Mouse (Mus musculus) limb, embryonic 11.5 days (tissue): ENCODE measurements around the gene Pomt2. TPM values are rescaled to one million over a fixed set of nuclear protein-coding genes. Genes with fewer than 3 reads are reported as not detected.
"Not testable (repeated sequence)": the region's sequence is repeated elsewhere in the genome, so short reads cannot be mapped to it uniquely, and the experiment has no call there.

Source experiments
- ATAC-seq: fragments of 200-750 bp; cut with Nextera tagmentation; 2 replicates; pipeline ENCODE4 v1.8.0; 2017; ENCODE audit warnings: low read depth; ENCODE audit not compliant: insufficient number of reproducible peaks, low FRiP score, low TSS enrichment
- DNase-seq: peaks from one replicate; pipeline ENCODE4 v3.0.0-alpha.2; 2015; ENCODE audit warnings: low spot score
- H3K27ac ChIP-seq: fragments of 300-500 bp; sonication (generic); replicated peaks from 2 replicates; pipeline ENCODE4 v1.5.1; 2014; ENCODE audit warnings: low read depth, mild to moderate bottlenecking, low read length
- H3K27me3 ChIP-seq: fragments of 300-500 bp; sonication (generic); 2 replicates; pipeline ENCODE4 v1.6.1; 2014; ENCODE audit warnings: mild to moderate bottlenecking, low read length, mixed read lengths; ENCODE audit not compliant: control insufficient read depth, insufficient read depth
- H3K36me3 ChIP-seq: fragments of 300-500 bp; sonication (generic); 2 replicates; pipeline ENCODE4 v1.6.1; 2014; ENCODE audit warnings: mild to moderate bottlenecking, low read length, moderate library complexity, mixed read lengths; ENCODE audit not compliant: control insufficient read depth, insufficient read depth
- H3K4me1 ChIP-seq: fragments of 300-500 bp; sonication (generic); 2 replicates; pipeline ENCODE4 v1.6.1; 2014; ENCODE audit warnings: low read length, mixed read lengths; ENCODE audit not compliant: control insufficient read depth, insufficient read depth
- H3K4me2 ChIP-seq: fragments of 300-500 bp; sonication (generic); 2 replicates; pipeline ENCODE4 v1.6.1; 2014; ENCODE audit warnings: low read depth, mild to moderate bottlenecking, moderate library complexity; ENCODE audit not compliant: severe bottlenecking
- H3K4me3 ChIP-seq: fragments of 300-500 bp; sonication (generic); 2 replicates; pipeline ENCODE4 v1.5.1; 2014; ENCODE audit warnings: low read depth, low read length
- H3K9ac ChIP-seq: fragments of 300-500 bp; sonication (generic); 2 replicates; pipeline ENCODE4 v1.6.1; 2014; ENCODE audit warnings: mild to moderate bottlenecking, low read length
- H3K9me3 ChIP-seq: fragments of 300-500 bp; sonication (generic); 2 replicates; pipeline ENCODE4 v1.6.1; 2016; ENCODE audit warnings: low read length; ENCODE audit not compliant: control insufficient read depth
- WGBS: fragments of 180-500 bp; shearing (Covaris S2); extraction: QIAGEN DNeasy Blood & Tissue Kit; methylation state at CpG from one replicate; pipeline ENCODE4 v1.1.7; 2014; 5-methylcytosine and 5-hydroxymethylcytosine counted together
- polyA plus RNA-seq: library from polyadenylated mRNA; unstranded; fragments of >200 nt; fragmentation: Nextera tagmentation; extraction: Ambion mirVana; gene quantifications from 2 replicates; pipeline ENCODE4 v1.2.1, GENCODE M21; 2014

Gene Pomt2
- polyA plus RNA-seq, 1 experiment from 2014 or later: 16.7 TPM

DNA sequence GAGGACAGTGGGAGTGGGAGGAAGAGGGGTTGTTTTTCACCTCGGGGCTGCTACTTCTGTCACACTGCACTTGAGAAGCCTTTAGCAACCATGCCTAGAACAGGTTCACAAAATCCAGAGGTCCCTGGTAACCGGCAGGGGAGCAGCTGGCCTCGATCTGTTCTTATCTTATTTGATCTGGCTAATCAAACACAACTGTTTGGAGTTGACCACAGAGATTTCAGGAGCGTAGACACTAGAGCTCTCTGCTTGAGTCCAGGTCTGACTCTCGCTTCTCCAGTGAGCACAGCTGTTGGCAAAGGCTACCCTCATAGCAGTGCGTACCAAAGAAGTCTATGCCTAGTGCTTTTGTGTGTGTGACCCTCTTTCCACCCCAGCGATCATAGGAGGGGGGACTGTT, 10.3 kb upstream of the Pomt2 start:
- Histone ChIP-seq H3K27me3 (no peaks in the 10 kb centered on the region), H3K4me3 (no peak overlapping the region), H3K27ac (no peak overlapping the region), H3K36me3 (0 out of 2 replicates have a peak, but pooled peaks cover 2% of the 10 kb centered on the region), H3K4me1 (no peaks in the 10 kb centered on the region), H3K9ac (no peak overlapping the region), H3K9me3 (no peaks in the 10 kb centered on the region), H3K4me2 (no peak overlapping the region)
- DNase-seq (no peak), ATAC-seq (no peak)
- WGBS: 79% methylated on average over 7 of the region's 7 CpGs

GRCm38 (mm10) chr12:87157361-87157760, 9.6 kb upstream of the Pomt2 start:
- ATAC-seq (no peak), DNase-seq (no peak)
- Histone ChIP-seq H3K4me3 (no peak overlapping the region), H3K9me3 (no peaks in the 10 kb centered on the region), H3K27me3 (no peaks in the 10 kb centered on the region), H3K9ac (no peak overlapping the region), H3K27ac (no peak overlapping the region), H3K36me3 (0 out of 2 replicates have a peak, but pooled peaks cover 2% of the 10 kb centered on the region), H3K4me2 (no peak overlapping the region), H3K4me1 (no peaks in the 10 kb centered on the region)
- 65% methylated on average over 4 of the region's 4 CpGs for WGBS

DNA sequence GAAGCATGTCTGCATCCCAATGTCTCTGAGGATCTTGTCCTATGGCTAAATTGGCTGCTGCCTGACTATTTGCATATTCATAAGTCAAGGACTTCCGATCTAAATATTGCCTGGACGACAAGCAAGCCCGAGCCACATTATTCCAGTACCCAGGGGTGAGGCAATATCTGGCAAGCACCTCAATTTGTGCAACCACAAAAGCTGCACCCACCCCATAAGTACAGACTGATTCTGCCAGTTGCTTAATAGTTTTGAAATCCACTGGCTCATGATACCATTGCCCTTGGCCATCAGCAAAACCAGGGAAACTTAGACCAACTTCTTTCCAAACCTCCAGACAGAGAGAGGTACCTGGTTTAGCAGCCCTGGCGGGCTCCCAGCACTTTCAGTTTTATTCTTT, 6.7 kb upstream of the Pomt2 start:
- not testable (repeated sequence) for H3K27me3 ChIP-seq, H3K4me3 ChIP-seq, H3K9me3 ChIP-seq, H3K4me1 ChIP-seq, H3K36me3 ChIP-seq, H3K27ac ChIP-seq, H3K4me2 ChIP-seq, ATAC-seq, H3K9ac ChIP-seq, DNase-seq
- 92% methylated on average over 4 of the region's 4 CpGs for WGBS

GRCm38 (mm10) chr12:87149471-87149870, 1.7 kb upstream of the Pomt2 start:
- peaks cover 4% of the 10 kb centered on the region; the same call in 1 of the 2 replicates for H3K36me3 ChIP-seq
- no peak overlapping the region for H3K27ac ChIP-seq
- no peaks in the 10 kb centered on the region for H3K27me3 ChIP-seq
- ATAC-seq (no peak), DNase-seq (no peak)
- no peak overlapping the region for H3K4me3 ChIP-seq
- no peak overlapping the region for H3K9ac ChIP-seq
- no peaks in the 10 kb centered on the region; the same call in 1 of the 2 replicates for H3K9me3 ChIP-seq
- peaks cover 10% of the 10 kb centered on the region; the same call in 1 of the 2 replicates for H3K4me1 ChIP-seq
- H3K4me2 ChIP-seq: no peak overlapping the region
- 96% methylated on average over 5 of the region's 5 CpGs for WGBS

DNA sequence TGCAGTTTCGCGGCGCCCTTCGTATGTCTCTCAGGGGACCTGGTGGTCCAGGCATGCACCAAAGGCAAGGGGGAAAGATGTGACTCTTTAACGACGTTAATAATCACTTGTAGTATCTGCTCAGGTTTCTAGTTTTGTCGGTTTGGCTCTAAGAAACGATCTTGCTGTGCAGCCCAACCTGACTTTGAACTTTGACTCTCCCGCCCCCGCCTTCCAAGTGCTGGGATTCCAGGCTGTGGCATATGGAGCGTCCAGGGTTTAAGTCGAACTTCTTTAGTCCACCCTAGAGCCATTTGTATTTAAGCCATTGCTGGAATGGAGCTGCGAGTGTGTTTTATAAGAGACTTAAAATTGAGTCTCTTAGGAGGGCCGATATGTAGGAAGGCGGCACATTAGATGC, 368 bp upstream of the Pomt2 start:
- ATAC-seq (no peak), DNase-seq (no peak)
- Histone ChIP-seq H3K4me3 (peak overlapping the region; percentile 89), H3K4me1 (peaks cover 10% of the 10 kb centered on the region; the same call in 1 of the 2 replicates), H3K9ac (peak overlapping the region; percentile 75), H3K27me3 (no peaks in the 10 kb centered on the region), H3K9me3 (no peaks in the 10 kb centered on the region; the same call in 1 of the 2 replicates), H3K27ac (peak overlapping the region; percentile 93), H3K4me2 (peak overlapping the region; percentile 51), H3K36me3 (peaks cover 4% of the 10 kb centered on the region; the same call in 1 of the 2 replicates)
- WGBS: 16% methylated on average over 15 of the region's 15 CpGs

DNA sequence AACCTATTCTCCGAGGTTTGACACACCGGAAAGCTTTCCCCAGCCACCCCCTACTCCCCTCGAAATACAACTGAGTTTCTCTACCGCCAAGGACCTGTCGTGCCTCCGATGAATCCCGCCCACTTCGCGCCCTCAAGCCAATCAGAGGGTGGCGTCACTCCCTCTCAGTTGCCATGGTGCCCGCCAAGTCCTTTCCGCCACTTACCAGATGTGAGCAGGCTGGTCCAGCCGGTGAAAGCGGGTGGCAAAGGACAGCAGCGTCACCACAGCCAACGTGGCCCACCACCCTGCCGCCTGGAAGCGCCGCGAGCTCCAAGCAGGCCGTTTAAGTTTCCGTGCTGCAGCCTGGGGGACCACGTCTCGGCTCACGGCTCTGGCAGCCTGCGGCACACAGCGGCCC, 802 bp downstream of the Pomt2 start, which contains the start of gene Gstz1:
Gstz1 (plus strand) TSS at position 200 of the 400 bp plus-strand sequence.
- WGBS: under 1% methylated on average over 27 of the region's 27 CpGs
- H3K4me2 ChIP-seq: peak within 1 kb of the TSS; percentile 51
- H3K4me3 ChIP-seq: peak within 1 kb of the TSS; percentile 89
- H3K9me3 ChIP-seq: no peaks in the 10 kb centered on the region; the same call in 1 of the 2 replicates
- peak; percentile 86 for ATAC-seq
- DNase-seq: peak; percentile 92
- peak within 1 kb of the TSS; percentile 75 for H3K9ac ChIP-seq
- H3K27me3 ChIP-seq: no peaks in the 10 kb centered on the region
- peaks cover 4% of the 10 kb centered on the region; the same call in 1 of the 2 replicates for H3K36me3 ChIP-seq
- H3K27ac ChIP-seq: peak within 1 kb of the TSS; percentile 93
- H3K4me1 ChIP-seq: peaks cover 10% of the 10 kb centered on the region; the same call in 1 of the 2 replicates

DNA sequence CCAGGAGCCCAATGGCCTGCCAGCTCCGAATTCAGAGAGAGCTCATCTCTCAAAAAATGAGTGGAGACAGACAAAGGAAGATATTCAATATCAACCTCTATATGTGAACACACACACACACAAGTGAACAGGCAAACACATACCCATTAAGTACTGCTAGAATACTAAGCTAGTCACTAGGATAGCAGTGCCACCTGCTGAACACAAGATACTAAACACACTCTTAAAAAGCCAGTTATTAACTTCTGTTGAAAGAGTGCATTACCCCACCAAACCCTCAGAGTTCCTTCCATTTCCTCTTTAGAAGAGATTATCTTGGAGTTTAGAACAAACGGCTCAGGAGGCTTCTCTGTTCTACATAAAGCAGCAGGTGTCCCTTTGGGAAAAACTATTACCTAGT, 5.6 kb downstream of the Pomt2 start:
- no peak for ATAC-seq
- Histone ChIP-seq H3K4me3 (no peak overlapping the region), H3K36me3 (0 out of 2 replicates have a peak, but pooled peaks cover 2% of the 10 kb centered on the region), H3K9ac (no peak overlapping the region), H3K27ac (no peak overlapping the region), H3K4me2 (no peak overlapping the region), H3K4me1 (0 out of 2 replicates have a peak, but pooled peaks cover 6% of the 10 kb centered on the region), H3K27me3 (no peaks in the 10 kb centered on the region), H3K9me3 (no peaks in the 10 kb centered on the region)
- WGBS: 83% methylated on average over 2 of the region's 2 CpGs
- no peak for DNase-seq

- WGBS: 70% methylated on average over 2 of the region's 2 CpGs
- Histone ChIP-seq H3K4me1 (no peaks in the 10 kb centered on the region), H3K4me2 (no peak overlapping the region), H3K9ac (no peak overlapping the region), H3K4me3 (no peak overlapping the region), H3K27ac (no peak overlapping the region), H3K9me3 (no peaks in the 10 kb centered on the region), H3K27me3 (no peaks in the 10 kb centered on the region), H3K36me3 (no peaks in the 10 kb centered on the region)
- ATAC-seq (no peak), DNase-seq (no peak)
These were observed 9.0 kb downstream of the Pomt2 start for GRCm38 (mm10) chr12:87138768-87139167.

DNA sequence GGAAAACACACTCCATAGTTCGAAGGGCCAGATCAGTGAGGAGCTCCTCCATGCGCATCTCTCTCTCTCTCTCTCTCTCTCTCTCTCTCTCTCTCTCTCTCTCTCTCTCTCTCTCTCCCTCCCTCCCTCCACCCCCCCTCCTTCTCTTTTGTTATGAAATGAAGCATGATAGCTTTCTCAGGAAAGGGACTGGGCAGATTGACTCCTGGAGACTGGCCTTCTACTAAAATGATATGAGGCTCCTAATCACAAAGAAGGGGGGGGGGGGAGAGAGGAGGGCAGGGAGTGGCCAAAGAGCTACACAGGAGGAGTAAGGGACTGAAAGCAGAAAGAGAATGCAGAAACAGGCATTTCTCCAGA, 9.4 kb downstream of the Pomt2 start:
- H3K27me3 ChIP-seq: no peaks in the 10 kb centered on the region
- ATAC-seq (no peak), DNase-seq (no peak)
- no peaks in the 10 kb centered on the region for H3K9me3 ChIP-seq
- no peak overlapping the region for H3K9ac ChIP-seq
- no peaks in the 10 kb centered on the region for H3K36me3 ChIP-seq
- H3K4me2 ChIP-seq: no peak overlapping the region
- 90% methylated on average over 2 of the region's 2 CpGs for WGBS
- no peak overlapping the region for H3K27ac ChIP-seq
- H3K4me3 ChIP-seq: no peak overlapping the region
- H3K4me1 ChIP-seq: no peaks in the 10 kb centered on the region
